9 mouse cellular contexts compared by ENCODE assay signal in genomic region chr13:21996840-21997185, GRCm38 (mm10). TPM values are rescaled to one million over a fixed set of nuclear protein-coding genes. Genes with fewer than 3 reads are reported as not detected.
DNase-seq lines count a peak whose midpoint lies in the region; ATAC-seq and TF ChIP-seq lines count a peak whose summit lies in the region.
"Had no signal": no experiment of that assay in that cellular context is flagged by ENCODE, and none has a peak within 500 bp of the region (broad histone marks: within the 10 kb centered on the region; RNA-seq: fewer than 3 reads in every experiment).

No protein-coding gene starts in this region.

- H3K4me2 ChIP-seq in heart, embryonic 13.5 days: peak overlapping the region; percentile 78
- H3K4me2 ChIP-seq in hindbrain, embryonic 12.5 days (replicated peaks): peak overlapping the region; percentile 35
- H3K4me2 ChIP-seq in midbrain, embryonic 12.5 days (replicated peaks): peak overlapping the region; percentile 54

- H3K27ac ChIP-seq in heart, embryonic 13.5 days (replicated peaks): no peak overlapping the region
- no peak overlapping the region for H3K27ac ChIP-seq in ES-E14 (ENCODE audit: insufficient read depth, low read depth, low read length, poor library complexity, severe bottlenecking)
- no peak overlapping the region for H3K27ac ChIP-seq in hindbrain, embryonic 12.5 days
- no peak overlapping the region for H3K27ac ChIP-seq in midbrain, embryonic 12.5 days (replicated peaks)

- DNase-seq in heart, postnatal 14 days: no peak
- no peak for DNase-seq in ES-E14 (ENCODE audit: low read depth, low spot score)
- DNase-seq in layer of hippocampus, adult 11-12 months (ENCODE audit: low spot score): no peak
- no peak for DNase-seq in ovary, adult 18-20 months (ENCODE audit: low spot score)
- DNase-seq: lung, postnatal 10 days had no signal

- no peaks in the 10 kb centered on the region for H3K36me3 ChIP-seq in heart, embryonic 13.5 days
- no peaks in the 10 kb centered on the region for H3K36me3 ChIP-seq in ES-E14 (ENCODE audit: control insufficient read depth, insufficient read depth, low read length, poor library complexity, severe bottlenecking)
- H3K36me3 ChIP-seq in hindbrain, embryonic 12.5 days: no peaks in the 10 kb centered on the region
- no peaks in the 10 kb centered on the region for H3K36me3 ChIP-seq in midbrain, embryonic 12.5 days

- no peaks in the 10 kb centered on the region for H3K9me3 ChIP-seq in heart, embryonic 13.5 days
- no peaks in the 10 kb centered on the region for H3K9me3 ChIP-seq in ES-E14 (ENCODE audit: control insufficient read depth, insufficient read depth, low read depth, low read length)
- H3K9me3 ChIP-seq in hindbrain, embryonic 12.5 days (replicated peaks): no peaks in the 10 kb centered on the region
- H3K9me3 ChIP-seq in midbrain, embryonic 12.5 days: no peaks in the 10 kb centered on the region

- H3K9ac ChIP-seq in heart, embryonic 13.5 days: 0 out of 2 replicates have a peak overlapping the region, but pooled peaks have one; percentile 0
- 0 out of 2 replicates have a peak overlapping the region, but pooled peaks have one; percentile 7 for H3K9ac ChIP-seq in ES-E14 (ENCODE audit: insufficient read depth, low read depth, low read length, poor library complexity, severe bottlenecking)
- no peak overlapping the region for H3K9ac ChIP-seq in hindbrain, embryonic 12.5 days
- H3K9ac ChIP-seq in midbrain, embryonic 12.5 days (replicated peaks): no peak overlapping the region

- no peak for ATAC-seq in heart, embryonic 13.5 days (ENCODE audit: extremely low read depth, insufficient number of reproducible peaks, low FRiP score, low TSS enrichment)
- no peak for ATAC-seq in hindbrain, embryonic 12.5 days (ENCODE audit: low FRiP score)
- ATAC-seq in midbrain, embryonic 12.5 days (ENCODE audit: low FRiP score, low read depth): no peak
- no peak for ATAC-seq in cerebellum, adult (ENCODE audit: insufficient number of reproducible peaks, low FRiP score, low TSS enrichment)

- H3K27me3 ChIP-seq in heart, embryonic 13.5 days (replicated peaks): peaks cover 73% of the 10 kb centered on the region
- H3K27me3 ChIP-seq in hindbrain, embryonic 12.5 days: peaks cover 78% of the 10 kb centered on the region
- H3K27me3 ChIP-seq in midbrain, embryonic 12.5 days: peaks cover 78% of the 10 kb centered on the region

- WGBS in heart, embryonic 13.5 days: 1% methylated on average over 13 of the region's 13 CpGs
- WGBS in hindbrain, embryonic 12.5 days: under 1% methylated on average over 13 of the region's 13 CpGs
- WGBS in midbrain, embryonic 12.5 days: under 1% methylated on average over 13 of the region's 13 CpGs

- intact Hi-C loops in heart, postnatal 14 days (cut with DNase I): loop anchor here (2.0 kb wide), 1 partner anchor 22 kb away; no protein-coding TSS in a partner anchor

- in situ Hi-C loops in ES-E14 (cut with MboI; ENCODE audit: low sequenced_read_pairs in 2 of 2, unreplicated experiment in 2 of 2): no loop called here

- H3K4me1 ChIP-seq in heart, embryonic 13.5 days: peaks cover 16% of the 10 kb centered on the region
- H3K4me1 ChIP-seq in ES-E14 (ENCODE audit: control insufficient read depth in 2 of 2, insufficient read depth in 2 of 2, low read length in 2 of 2, poor library complexity in 1 of 2): peaks cover 5 to 8% of the 10 kb centered on the region in 2 experiments; a peak in 3 of 4 replicates
- peaks cover 10% of the 10 kb centered on the region for H3K4me1 ChIP-seq in hindbrain, embryonic 12.5 days
- peaks cover 19% of the 10 kb centered on the region; the same call in 1 of the 2 replicates for H3K4me1 ChIP-seq in midbrain, embryonic 12.5 days

- peak overlapping the region; percentile 58 for H3K4me3 ChIP-seq in heart, embryonic 13.5 days
- H3K4me3 ChIP-seq in ES-E14 (ENCODE audit: insufficient read depth in 1 of 2, low read depth in 1 of 2, low read length in 2 of 2, poor library complexity in 1 of 2, severe bottlenecking in 1 of 2): peak overlapping the region; percentile 55 to 57
- peak overlapping the region; percentile 11; the same call in 1 of the 2 replicates for H3K4me3 ChIP-seq in hindbrain, embryonic 12.5 days
- H3K4me3 ChIP-seq in midbrain, embryonic 12.5 days: peak overlapping the region; percentile 26

TF ChIP-seq in ES-E14, 5 proteins besides CTCF, POLR2A, EP300 and RAD21:
- TF ChIP-seq CHD2 (IDR thresholded peaks at IDR 0.05; ENCODE audit: low read depth, low read length) (no peak), MAFK (IDR thresholded peaks at IDR 0.05; ENCODE audit: insufficient read depth, low read depth, low read length) (no peak), HCFC1 (IDR thresholded peaks at IDR 0.05; ENCODE audit: borderline replicate concordance, insufficient read depth, low read length) (no peak), ZNF384 (IDR thresholded peaks at IDR 0.05; ENCODE audit: low read depth, low read length) (no peak)

RNA-seq across cellular contexts. Expression of gene Prss16, which starts 12.7 kb away (rescaled TPM):
- 0.59 and 3.3 TPM in 2 replicates for polyA plus RNA-seq in heart, embryonic 13.5 days (2015; fragmentation: Nextera tagmentation; extraction: Ambion mirVana)
- 10 to 100 TPM in 1 of 2 experiments, not detected in 1; 11.6 TPM for total RNA-seq in heart, postnatal 14 days (2021)
- 2.6 and 2.9 TPM in 2 replicates for total RNA-seq in ES-E14 (2012; rRNA removed)
- polyA plus RNA-seq in hindbrain, embryonic 12.5 days (2016; fragmentation: Nextera tagmentation; extraction: Ambion mirVana): 0.23 and 0.48 TPM in 2 replicates
- 0.30 TPM in 1 of 2 replicates, not detected in the other for polyA plus RNA-seq in midbrain, embryonic 12.5 days (2016; fragmentation: Nextera tagmentation; extraction: Ambion mirVana)

RNA-seq across cellular contexts. Expression of gene Pom121l2, which starts 15.8 kb away (rescaled TPM):
- polyA plus RNA-seq in heart, embryonic 13.5 days (2015; fragmentation: Nextera tagmentation; extraction: Ambion mirVana): 0.05 and 0.07 TPM in 2 replicates
- total RNA-seq in heart, postnatal 14 days (2021): not detected
- 0.26 and 0.31 TPM in 2 replicates for total RNA-seq in ES-E14 (2012; rRNA removed)
- polyA plus RNA-seq in hindbrain, embryonic 12.5 days (2016; fragmentation: Nextera tagmentation; extraction: Ambion mirVana): 0.14 TPM in 1 of 2 replicates, not detected in the other
- not detected in 2 replicates for polyA plus RNA-seq in midbrain, embryonic 12.5 days (2016; fragmentation: Nextera tagmentation; extraction: Ambion mirVana)

RNA-seq across cellular contexts. Expression of gene Hist1h2ah, which starts 38.6 kb away (rescaled TPM):
- polyA plus RNA-seq in heart, embryonic 13.5 days (2015; fragmentation: Nextera tagmentation; extraction: Ambion mirVana): 4.1 and 11.0 TPM in 2 replicates
- total RNA-seq in heart, postnatal 14 days (2021): 100 to 1,000 TPM in 1 of 2 experiments, 10 to 100 TPM in 1; 69.3 to 132 TPM
- total RNA-seq in ES-E14 (2012; rRNA removed): 1,543 and 2,450 TPM in 2 replicates
- polyA plus RNA-seq in hindbrain, embryonic 12.5 days (2016; fragmentation: Nextera tagmentation; extraction: Ambion mirVana): 17.9 TPM in 1 of 2 replicates, not detected in the other
- polyA plus RNA-seq in midbrain, embryonic 12.5 days (2016; fragmentation: Nextera tagmentation; extraction: Ambion mirVana): 10.1 and 11.3 TPM in 2 replicates

RNA-seq across cellular contexts. Expression of gene Hist1h2bk, which starts 38.9 kb away (rescaled TPM):
- polyA plus RNA-seq in heart, embryonic 13.5 days (2015; fragmentation: Nextera tagmentation; extraction: Ambion mirVana): 3.1 and 3.4 TPM in 2 replicates
- 100 to 1,000 TPM in 1 of 2 experiments, 10 to 100 TPM in 1; 67.9 to 160 TPM for total RNA-seq in heart, postnatal 14 days (2021)
- 1,340 and 1,966 TPM in 2 replicates for total RNA-seq in ES-E14 (2012; rRNA removed)
- 5.5 and 9.1 TPM in 2 replicates for polyA plus RNA-seq in hindbrain, embryonic 12.5 days (2016; fragmentation: Nextera tagmentation; extraction: Ambion mirVana)
- polyA plus RNA-seq in midbrain, embryonic 12.5 days (2016; fragmentation: Nextera tagmentation; extraction: Ambion mirVana): 7.2 and 8.1 TPM in 2 replicates

RNA-seq across cellular contexts. Expression of gene Hist1h4i, which starts 44.3 kb away (rescaled TPM):
- polyA plus RNA-seq in heart, embryonic 13.5 days (2015; fragmentation: Nextera tagmentation; extraction: Ambion mirVana): 10.8 and 11.3 TPM in 2 replicates
- total RNA-seq in heart, postnatal 14 days (2021): 10 to 100 TPM; 29.6 to 55.4 TPM
- total RNA-seq in ES-E14 (2012; rRNA removed): 814 and 830 TPM in 2 replicates
- 18.2 and 20.9 TPM in 2 replicates for polyA plus RNA-seq in hindbrain, embryonic 12.5 days (2016; fragmentation: Nextera tagmentation; extraction: Ambion mirVana)
- 34.4 and 38.6 TPM in 2 replicates for polyA plus RNA-seq in midbrain, embryonic 12.5 days (2016; fragmentation: Nextera tagmentation; extraction: Ambion mirVana)

Comparison
In these comparisons a context has a peak if more than half of its experiments do, and no peak if none do; other contexts are left out.
1. H3K9ac ChIP-seq: peak in heart, embryonic 13.5 days (single experiment) and ES-E14 (single experiment); none in hindbrain, embryonic 12.5 days (single experiment) and midbrain, embryonic 12.5 days (single experiment).
2. Peak in every context shown above with its lines, with median percentiles within 50 percentile points of each other: H3K4me2 ChIP-seq and H3K4me3 ChIP-seq.